Mouse (Mus musculus): ENCODE results near the gene Cldn13.

DNA sequence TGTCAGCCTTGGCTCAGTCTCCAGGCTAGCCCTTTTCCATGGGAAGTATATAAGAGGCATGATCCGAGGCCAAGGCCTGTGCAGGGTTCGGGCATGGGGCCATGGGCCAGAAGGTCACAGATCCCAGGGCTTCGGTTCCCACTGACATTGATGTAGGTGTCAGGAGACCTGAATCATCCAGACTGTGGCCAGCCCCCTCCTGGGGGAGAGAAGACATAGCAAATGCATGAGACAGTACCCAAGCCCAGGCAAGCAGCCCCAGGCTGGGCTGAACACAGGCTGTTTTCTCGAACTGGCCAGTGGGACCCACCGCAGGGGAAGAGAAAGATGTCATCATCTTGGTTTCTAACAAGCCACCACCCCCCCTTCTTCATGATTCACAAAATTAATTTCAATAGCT lies 42.7 kb downstream of the Cldn13 start:
- TF ChIP-seq POLR2A (IDR thresholded peaks at IDR 0.05; ENCODE audit: control insufficient read depth, low read depth, low read length) (no peak), CTCF (IDR thresholded peaks at IDR 0.05; ENCODE audit: control insufficient read depth, insufficient read depth, insufficient replicate concordance, low read depth, low read length) (no peak)
